Mouse (Mus musculus) heart, embryonic 12.5 days (tissue): ENCODE measurements around the gene Trim60. TPM values are rescaled to one million over a fixed set of nuclear protein-coding genes. Genes with fewer than 3 reads are reported as not detected.
"Not testable (repeated sequence)": the region's sequence is repeated elsewhere in the genome, so short reads cannot be mapped to it uniquely, and the experiment has no call there.

Experiments
- ATAC-seq: fragments of 200-750 bp; cut with Nextera tagmentation; 2 replicates; pipeline ENCODE4 v1.8.0; 2017; ENCODE audit warnings: moderate TSS enrichment, moderate library complexity; ENCODE audit not compliant: insufficient number of reproducible peaks, low FRiP score
- H3K27ac ChIP-seq: fragments of 300-500 bp; sonication (generic); 2 replicates; pipeline ENCODE4 v1.5.1; 2016; ENCODE audit warnings: mild to moderate bottlenecking, moderate library complexity; ENCODE audit not compliant: poor library complexity, severe bottlenecking
- H3K27me3 ChIP-seq: fragments of 300-500 bp; sonication (generic); replicated peaks from 2 replicates; pipeline ENCODE4 v1.6.1; 2016; ENCODE audit warnings: mild to moderate bottlenecking, moderate library complexity
- H3K36me3 ChIP-seq: fragments of 300-500 bp; sonication (generic); 2 replicates; pipeline ENCODE4 v1.6.1; 2016; ENCODE audit warnings: mild to moderate bottlenecking, moderate library complexity
- H3K4me1 ChIP-seq: fragments of 300-500 bp; sonication (generic); replicated peaks from 2 replicates; pipeline ENCODE4 v1.6.1; 2016; ENCODE audit warnings: mild to moderate bottlenecking
- H3K4me2 ChIP-seq: fragments of 300-500 bp; sonication (generic); 2 replicates; pipeline ENCODE4 v1.6.1; 2016; ENCODE audit warnings: mild to moderate bottlenecking, moderate library complexity
- H3K4me3 ChIP-seq: fragments of 300-500 bp; sonication (generic); 2 replicates; pipeline ENCODE4 v1.5.1; 2016; ENCODE audit warnings: mild to moderate bottlenecking
- H3K9ac ChIP-seq: fragments of 300-500 bp; sonication (generic); 2 replicates; pipeline ENCODE4 v1.6.1; 2016; ENCODE audit warnings: mild to moderate bottlenecking, moderate library complexity
- H3K9me3 ChIP-seq: fragments of 300-500 bp; sonication (generic); replicated peaks from 2 replicates; pipeline ENCODE4 v1.6.1; 2016; ENCODE audit warnings: mild to moderate bottlenecking, moderate library complexity
- WGBS: fragments of 180-500 bp; shearing (Covaris S2); methylation state at CpG from one replicate; pipeline ENCODE4 v1.1.7; 2016; 5-methylcytosine and 5-hydroxymethylcytosine counted together
- polyA plus RNA-seq: library from polyadenylated mRNA; unstranded; fragments of >200 nt; fragmentation: Nextera tagmentation; extraction: Ambion mirVana; gene quantifications from 2 replicates; pipeline ENCODE4 v1.2.1, GENCODE M21; 2016

Trim60 gene
- polyA plus RNA-seq, 1 experiment from 2014 or later = 0.06 TPM

DNA sequence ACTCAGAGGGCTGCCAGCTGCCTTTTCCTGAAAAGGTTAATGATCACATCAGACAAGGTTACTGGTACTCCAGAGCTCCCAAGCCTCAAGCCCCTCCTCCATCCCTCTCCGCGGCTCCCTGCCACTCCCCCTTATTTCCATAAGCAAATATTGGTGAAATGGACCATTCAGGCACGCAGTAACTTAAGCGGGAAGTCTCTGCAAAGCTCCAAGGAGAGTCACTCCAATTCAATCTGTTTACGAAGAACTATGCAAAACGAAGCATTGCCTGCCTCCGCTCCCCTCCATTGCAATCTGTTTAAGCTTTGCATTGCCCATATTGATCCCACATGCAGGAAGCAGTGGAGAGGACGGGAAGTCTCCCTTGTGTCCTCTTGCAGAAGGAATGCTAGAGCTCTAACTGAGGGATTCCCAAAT is 18.7 kb upstream of the Trim60 start, which contains the start of gene Apela:
Apela (minus strand) TSS at position 220 of the 417 bp plus-strand sequence.
- Histone ChIP-seq H3K4me1 (peaks cover 12% of the 10 kb centered on the region), H3K27me3 (no peaks in the 10 kb centered on the region), H3K9me3 (0 out of 2 replicates have a peak, but pooled peaks cover 3% of the 10 kb centered on the region), H3K27ac (no peak within 1 kb of the TSS), H3K9ac (peak within 1 kb of the TSS; percentile 48; the same call in 1 of the 2 replicates), H3K4me2 (peak within 1 kb of the TSS; percentile 90), H3K36me3 (no peaks in the 10 kb centered on the region), H3K4me3 (peak within 1 kb of the TSS; percentile 50)
- peak; percentile 76 for ATAC-seq
- under 1% methylated on average over 8 of the region's 8 CpGs for WGBS

DNA sequence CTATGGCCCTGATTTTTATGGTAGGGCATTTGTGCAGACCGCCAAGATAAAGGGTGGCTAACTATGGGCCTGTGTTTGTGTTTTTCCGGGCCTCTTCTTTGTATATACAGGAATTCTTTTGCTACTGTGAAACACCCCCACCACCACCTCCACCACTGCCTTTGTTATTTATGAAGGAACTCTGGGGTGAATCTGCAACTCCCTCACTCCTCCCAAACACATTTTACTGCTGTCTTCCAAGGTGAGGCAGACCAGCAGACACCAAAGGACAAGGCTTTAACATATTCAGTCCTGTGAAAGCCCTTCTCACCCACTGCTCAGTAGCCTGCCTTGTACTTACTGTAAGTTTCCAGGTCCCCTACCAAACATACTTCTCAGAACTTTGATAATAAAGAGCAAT is 15.8 kb upstream of the Trim60 start:
- Histone ChIP-seq H3K27ac (no peak overlapping the region), H3K36me3 (no peaks in the 10 kb centered on the region)
- 57% methylated on average over 2 of the region's 2 CpGs for WGBS

DNA sequence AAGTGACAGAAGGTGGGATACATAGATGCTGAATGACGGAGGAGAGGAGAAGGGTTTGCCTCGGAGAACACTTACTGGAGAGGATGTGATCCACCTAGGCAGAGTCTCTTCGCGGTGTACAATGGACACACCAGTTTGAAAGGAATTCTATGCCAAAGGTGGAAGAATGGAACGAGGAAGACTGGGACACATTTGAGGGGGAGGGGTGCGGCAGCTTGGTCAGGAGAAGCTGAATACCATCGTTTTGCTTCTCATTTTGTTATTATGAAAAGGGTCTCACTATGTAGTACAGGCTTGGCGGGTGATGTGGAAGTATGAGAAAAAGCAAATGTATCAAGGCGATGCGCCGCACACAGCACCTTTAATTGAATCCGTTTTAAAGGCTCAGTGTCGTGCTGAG is 14.7 kb upstream of the Trim60 start:
- H3K27me3 ChIP-seq = no peaks in the 10 kb centered on the region
- 80% methylated on average over 13 of the region's 13 CpGs for WGBS
- no peak overlapping the region for H3K4me2 ChIP-seq
- no peak for ATAC-seq
- peaks cover 12% of the 10 kb centered on the region for H3K4me1 ChIP-seq
- no peak overlapping the region for H3K9ac ChIP-seq
- no peak overlapping the region for H3K27ac ChIP-seq
- no peaks in the 10 kb centered on the region for H3K9me3 ChIP-seq
- no peaks in the 10 kb centered on the region for H3K36me3 ChIP-seq
- no peak overlapping the region for H3K4me3 ChIP-seq

More for the DNA sequence above, 15.8 kb upstream of the Trim60 start:
- H3K9ac ChIP-seq = no peak overlapping the region
- H3K9me3 ChIP-seq = no peaks in the 10 kb centered on the region
- H3K4me1 ChIP-seq = peaks cover 12% of the 10 kb centered on the region
- H3K4me2 ChIP-seq = no peak overlapping the region
- ATAC-seq = no peak
- no peaks in the 10 kb centered on the region for H3K27me3 ChIP-seq
- no peak overlapping the region for H3K4me3 ChIP-seq

DNA sequence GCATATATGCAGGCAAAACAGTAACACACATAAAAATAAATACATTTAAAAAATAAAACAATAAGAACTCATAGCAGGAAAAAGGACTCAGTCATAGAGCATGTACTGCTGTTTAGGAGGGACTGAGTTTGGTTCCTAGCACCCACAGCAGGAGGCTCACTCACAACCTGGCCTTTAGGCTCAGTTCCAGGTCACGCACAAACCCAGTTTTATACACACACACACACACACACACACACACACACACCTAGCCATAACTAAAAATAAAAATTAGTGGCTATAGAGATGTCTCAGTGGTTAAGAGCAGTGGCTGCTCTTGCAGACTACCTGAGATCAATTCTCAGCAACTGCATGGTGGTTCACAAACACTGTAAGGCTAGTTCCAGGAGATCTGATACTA is 13.7 kb upstream of the Trim60 start:
- H3K4me1 ChIP-seq = peaks cover 6% of the 10 kb centered on the region
- H3K27ac ChIP-seq = no peak overlapping the region
- no peak overlapping the region for H3K9ac ChIP-seq
- no peak overlapping the region for H3K4me2 ChIP-seq
- WGBS = 94% methylated on average over 1 of the region's 1 CpGs
- no peaks in the 10 kb centered on the region for H3K9me3 ChIP-seq
- H3K27me3 ChIP-seq = no peaks in the 10 kb centered on the region
- no peak for ATAC-seq
- H3K4me3 ChIP-seq = no peak overlapping the region
- no peaks in the 10 kb centered on the region for H3K36me3 ChIP-seq

DNA sequence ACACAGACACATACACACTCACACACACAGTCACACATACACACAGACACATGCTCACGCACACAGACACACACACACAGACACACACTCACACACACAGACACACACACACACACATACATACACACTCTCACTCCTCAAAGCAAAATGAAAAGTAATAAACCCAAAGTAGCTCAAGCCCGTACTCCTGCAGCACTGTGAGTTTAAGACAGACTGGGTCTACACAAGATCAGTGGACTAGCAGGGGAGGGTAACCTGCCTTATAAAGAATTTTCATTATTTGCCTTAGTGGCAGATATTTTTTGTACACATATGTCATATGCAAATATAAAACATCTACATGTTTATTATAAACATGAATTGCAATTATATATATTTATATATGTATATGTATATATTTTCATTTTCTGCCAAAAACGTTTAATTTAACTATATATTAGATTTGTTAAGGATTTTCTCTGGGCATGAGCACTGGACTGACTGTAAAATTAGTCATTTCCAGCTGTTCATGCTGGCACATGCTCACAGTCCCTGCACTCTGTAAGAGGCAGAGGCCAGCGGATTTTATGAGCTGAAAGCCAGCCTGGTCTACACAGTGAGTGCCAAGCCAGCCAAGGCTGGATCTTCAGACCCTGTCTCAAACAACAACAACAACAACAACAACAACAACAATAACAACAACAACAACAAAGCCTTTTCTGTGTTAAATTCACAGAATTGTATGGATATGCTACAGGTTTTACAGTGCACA is 12.5 kb upstream of the Trim60 start:
- WGBS = 74% methylated on average over 4 of the region's 4 CpGs
- H3K27me3 ChIP-seq = no peaks in the 10 kb centered on the region
- no peak for ATAC-seq
- H3K36me3 ChIP-seq = no peaks in the 10 kb centered on the region
- H3K4me3 ChIP-seq = no peak overlapping the region
- no peak overlapping the region for H3K27ac ChIP-seq
- H3K4me1 ChIP-seq = peaks cover 6% of the 10 kb centered on the region
- no peak overlapping the region for H3K4me2 ChIP-seq
- H3K9ac ChIP-seq = no peak overlapping the region
- no peaks in the 10 kb centered on the region for H3K9me3 ChIP-seq

DNA sequence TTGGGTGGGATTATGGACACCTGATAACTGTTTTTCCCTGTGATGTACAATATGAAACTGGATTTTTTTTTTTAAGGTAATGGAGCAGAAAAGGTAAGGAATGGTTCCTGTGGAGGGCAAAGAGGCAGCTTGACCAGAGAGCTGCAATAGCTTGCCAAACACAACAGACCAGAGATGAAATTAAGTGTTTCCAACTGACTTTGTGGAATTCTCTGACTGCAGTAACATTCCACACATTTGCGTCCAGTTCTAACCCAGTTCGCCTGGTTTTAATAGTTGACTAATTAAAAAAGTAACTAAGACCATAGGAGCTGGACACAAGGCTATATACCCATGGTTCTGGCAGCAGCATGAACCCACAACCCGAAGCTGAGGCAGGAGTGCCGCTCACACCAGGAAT is 11.4 kb upstream of the Trim60 start:
- Histone ChIP-seq H3K9me3 (no peaks in the 10 kb centered on the region), H3K27me3 (no peaks in the 10 kb centered on the region), H3K36me3 (no peaks in the 10 kb centered on the region), H3K4me2 (no peak overlapping the region), H3K27ac (no peak overlapping the region), H3K9ac (no peak overlapping the region), H3K4me1 (no peaks in the 10 kb centered on the region), H3K4me3 (no peak overlapping the region)
- no peak for ATAC-seq
- 81% methylated on average over 4 of the region's 4 CpGs for WGBS

DNA sequence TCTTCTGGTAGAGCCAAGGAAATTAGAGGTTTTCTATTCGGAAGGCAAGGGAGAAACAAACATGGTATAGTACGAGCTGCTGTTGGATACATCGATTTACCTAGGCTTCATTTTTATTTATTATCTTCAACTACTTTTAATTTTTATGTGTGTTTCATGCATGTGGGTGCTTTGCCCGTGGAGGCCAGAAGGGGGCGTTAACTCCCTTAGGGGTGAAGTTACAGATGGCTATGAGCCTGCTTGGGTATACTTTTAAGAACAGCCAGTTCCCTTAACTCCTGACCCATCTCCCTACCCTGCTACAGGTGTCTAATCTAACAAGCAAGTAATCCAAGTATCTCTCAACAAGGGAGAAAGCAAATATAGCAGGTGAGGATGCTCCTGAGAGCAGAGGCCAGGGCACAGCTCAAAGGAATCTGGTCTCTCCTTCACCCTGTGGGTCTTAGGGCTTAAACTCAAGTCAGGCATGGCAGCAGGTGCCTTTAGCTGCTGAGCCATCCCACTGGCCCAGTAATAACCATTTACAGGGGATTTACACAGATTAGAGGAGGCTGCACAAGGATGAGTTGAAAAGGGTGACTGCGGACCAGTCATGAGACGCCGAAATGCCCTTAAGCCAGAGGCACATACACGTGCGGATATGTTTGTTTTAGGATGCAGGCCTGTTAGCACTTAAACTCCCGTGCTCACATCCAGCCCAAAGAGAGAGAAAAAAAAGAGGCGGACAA is 10.7 kb upstream of the Trim60 start:
- Histone ChIP-seq H3K9ac (no peak overlapping the region), H3K4me2 (no peak overlapping the region), H3K4me1 (no peaks in the 10 kb centered on the region), H3K27me3 (no peaks in the 10 kb centered on the region), H3K27ac (no peak overlapping the region), H3K4me3 (no peak overlapping the region), H3K9me3 (no peaks in the 10 kb centered on the region), H3K36me3 (no peaks in the 10 kb centered on the region)
- ATAC-seq = no peak
- WGBS = 79% methylated on average over 12 of the region's 12 CpGs

DNA sequence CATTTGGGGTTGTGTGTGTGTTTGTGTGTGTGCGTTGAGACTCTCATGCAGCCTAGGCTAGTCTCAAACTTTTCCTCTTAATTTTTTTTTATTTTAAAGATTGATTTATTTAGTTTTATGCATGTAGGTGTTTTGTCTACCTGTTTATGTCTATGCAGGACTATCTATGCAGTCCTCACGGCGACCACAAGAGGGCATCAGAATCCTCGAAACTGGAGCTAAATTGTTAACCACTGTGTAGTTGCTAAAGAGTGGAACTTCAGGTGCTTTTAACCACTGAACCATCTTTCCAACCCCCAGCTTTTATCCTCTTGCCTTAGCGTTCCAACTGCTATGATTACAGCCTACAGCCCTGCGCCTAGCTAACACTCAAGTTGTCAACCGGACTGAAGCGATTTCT is 4.1 kb upstream of the Trim60 start:
- H3K27me3 ChIP-seq = no peaks in the 10 kb centered on the region
- H3K4me2 ChIP-seq = no peak overlapping the region
- H3K9me3 ChIP-seq = 0 out of 2 replicates have a peak, but pooled peaks cover under 1% of the 10 kb centered on the region
- no peak overlapping the region for H3K9ac ChIP-seq
- H3K27ac ChIP-seq = no peak overlapping the region
- WGBS = 46% methylated on average over 8 of the region's 8 CpGs
- ATAC-seq = no peak
- H3K36me3 ChIP-seq = no peaks in the 10 kb centered on the region
- H3K4me1 ChIP-seq = no peaks in the 10 kb centered on the region
- no peak overlapping the region for H3K4me3 ChIP-seq

DNA sequence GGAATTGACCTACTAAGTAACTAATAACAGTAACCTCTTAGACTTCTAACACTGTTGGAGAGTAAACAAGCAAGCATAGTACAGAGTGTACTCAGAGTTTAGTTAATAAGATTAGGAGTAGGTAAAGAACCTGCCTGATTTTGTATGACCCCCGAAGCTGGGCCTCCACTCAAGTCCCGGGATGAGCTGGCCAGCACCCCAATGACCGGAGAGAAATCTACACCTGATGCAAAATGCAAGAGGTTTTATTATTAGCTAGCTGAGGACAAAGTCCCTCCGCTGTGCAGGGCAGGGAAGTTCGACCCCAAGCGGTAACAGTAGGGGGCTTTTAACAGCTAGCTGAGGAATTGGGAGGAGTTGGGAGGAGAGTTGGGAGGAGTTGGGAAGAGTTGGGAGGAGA is 10.8 kb downstream of the Trim60 start:
- H3K4me2 ChIP-seq, H3K36me3 ChIP-seq, ATAC-seq, H3K4me1 ChIP-seq, H3K4me3 ChIP-seq, H3K27ac ChIP-seq, H3K9me3 ChIP-seq, H3K9ac ChIP-seq, H3K27me3 ChIP-seq: not testable (repeated sequence)
- 70% methylated on average over 6 of the region's 6 CpGs for WGBS

DNA sequence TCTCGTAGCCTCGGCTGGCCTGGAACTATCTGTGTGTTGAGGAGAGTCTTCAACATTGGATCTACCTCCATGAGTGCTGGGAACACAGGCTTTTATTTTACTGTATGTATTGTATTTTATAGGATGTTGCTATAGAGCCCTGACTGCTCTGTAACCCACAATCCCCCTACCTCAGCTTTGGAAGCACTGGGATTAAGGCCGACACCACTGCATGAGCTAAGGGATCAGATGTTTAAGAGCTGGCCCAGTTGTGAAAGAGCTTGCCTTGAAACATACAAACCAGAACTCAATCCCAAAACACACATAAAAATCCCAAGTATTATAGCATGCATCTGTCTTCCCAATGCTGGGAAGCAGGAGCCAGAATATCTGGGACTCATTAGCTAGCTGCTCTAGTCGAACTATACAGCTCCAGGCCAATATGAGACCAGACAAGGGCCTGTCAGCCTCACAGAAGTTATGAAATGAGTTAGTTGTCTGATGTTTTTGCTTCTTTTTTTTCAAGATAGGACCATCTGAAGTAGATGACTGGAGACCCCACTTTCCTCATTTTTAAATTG is 19.5 kb downstream of the Trim60 start:
- Histone ChIP-seq H3K4me3 (no peak overlapping the region), H3K4me2 (no peak overlapping the region), H3K27ac (no peak overlapping the region), H3K27me3 (no peaks in the 10 kb centered on the region), H3K9ac (no peak overlapping the region), H3K36me3 (no peaks in the 10 kb centered on the region), H3K9me3 (no peaks in the 10 kb centered on the region), H3K4me1 (no peaks in the 10 kb centered on the region)
- 74% methylated on average over 4 of the region's 4 CpGs for WGBS
- no peak for ATAC-seq

DNA sequence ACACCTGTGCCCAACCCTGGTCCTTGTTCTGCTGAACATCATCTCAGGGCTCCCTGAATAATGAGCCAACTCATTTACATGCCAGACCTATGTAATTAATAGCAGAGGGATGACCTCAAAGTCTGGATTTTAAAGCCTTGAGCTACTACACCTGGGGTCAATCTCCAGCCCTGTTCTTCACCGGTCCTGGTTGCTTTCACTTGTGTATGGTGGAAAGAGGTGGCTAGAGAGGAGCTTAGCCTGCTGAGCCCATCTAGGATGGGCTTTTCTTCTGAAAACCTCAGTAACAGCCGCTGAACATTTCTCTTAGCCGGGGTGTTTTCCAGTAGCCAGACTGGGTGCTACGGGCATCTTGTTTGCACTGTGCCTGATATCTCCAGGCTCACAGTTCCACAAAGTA is 30.7 kb downstream of the Trim60 start, which contains the start of gene Trim75:
Trim75 (minus strand) TSS at position 101 of the 400 bp plus-strand sequence.
- Histone ChIP-seq H3K27me3 (no peaks in the 10 kb centered on the region), H3K9me3 (no peaks in the 10 kb centered on the region), H3K4me2 (no peak within 1 kb of the TSS), H3K27ac (no peak within 1 kb of the TSS), H3K9ac (no peak within 1 kb of the TSS), H3K4me3 (no peak within 1 kb of the TSS), H3K36me3 (no peaks in the 10 kb centered on the region), H3K4me1 (no peaks in the 10 kb centered on the region)
- no peak for ATAC-seq
- 81% methylated on average over 4 of the region's 4 CpGs for WGBS
